Mouse (Mus musculus) adrenal gland, postnatal 25 days (tissue): ENCODE measurements at regions not wholly inside any gene's neighbourhood (a gene's known extent, or its start where the extent isn't known, plus 50 kb on each side); places are given as distances from the start of the nearest gene placed in this dataset.

Source experiments
- DNase-seq: peaks from one replicate; pipeline ENCODE4 v3.0.0; 2021; ENCODE audit warnings: mixed read lengths

DNA sequence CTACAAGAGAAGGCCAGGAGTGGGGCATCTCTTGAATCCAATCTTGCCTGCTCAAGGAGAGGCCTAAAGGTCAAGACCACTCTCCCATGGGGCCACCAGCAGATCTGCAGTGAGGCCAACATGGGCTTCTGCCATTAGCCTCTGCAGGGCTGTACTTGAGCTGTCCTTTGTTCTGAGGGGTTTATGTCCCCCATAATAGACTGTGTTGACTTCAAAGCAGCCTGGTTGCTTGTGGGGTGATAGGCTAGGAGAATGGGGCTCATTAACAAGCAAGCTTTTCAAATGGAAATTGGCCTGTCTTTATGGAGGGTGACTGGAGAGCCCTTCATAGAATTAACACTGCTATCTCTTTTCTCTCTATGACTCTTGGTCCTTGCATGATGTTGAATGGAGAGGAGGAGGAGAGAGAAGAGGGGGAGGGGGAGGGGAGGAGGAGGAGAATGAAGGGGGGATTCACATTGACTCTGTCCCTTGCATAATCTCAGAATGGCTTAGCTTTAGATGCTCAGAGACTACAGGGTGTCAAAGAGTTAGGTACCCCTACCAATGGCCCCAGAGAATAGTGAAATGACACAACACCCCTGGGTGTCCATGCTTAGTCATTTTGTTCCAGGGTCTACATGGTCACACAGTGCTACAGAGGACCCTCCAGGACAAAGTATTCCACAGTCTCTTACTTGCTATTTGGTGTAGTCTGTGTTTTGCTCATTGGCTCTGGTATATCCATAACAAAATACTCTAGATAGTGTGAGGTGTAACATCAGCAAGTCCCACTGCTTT, 352.3 kb upstream of the Mgmt start:
- DNase-seq: no peak

- no peak for DNase-seq
Measured at GRCm38 (mm10) chr7:136542896-136543295, 351.5 kb upstream of the Mgmt start.

DNA sequence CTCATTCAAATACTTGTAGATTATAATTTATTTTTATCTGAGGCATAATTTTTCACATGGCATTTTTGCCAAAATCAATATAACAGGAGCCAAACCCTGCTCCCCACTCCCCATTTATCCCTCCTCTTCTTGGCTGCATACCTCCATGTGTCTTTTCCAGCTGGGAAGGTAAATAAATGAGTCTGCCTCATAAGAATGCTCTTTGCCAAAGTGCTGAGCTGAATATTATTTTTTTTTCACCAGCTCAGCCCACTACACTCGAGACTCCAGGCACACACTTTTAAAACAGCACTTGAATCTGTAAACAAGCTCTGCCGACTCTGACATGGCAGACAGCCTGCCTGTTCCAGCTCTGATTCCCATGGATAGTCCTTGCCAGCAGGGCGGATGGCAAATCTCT, 346.6 kb upstream of the Mgmt start:
- no peak for DNase-seq

DNA sequence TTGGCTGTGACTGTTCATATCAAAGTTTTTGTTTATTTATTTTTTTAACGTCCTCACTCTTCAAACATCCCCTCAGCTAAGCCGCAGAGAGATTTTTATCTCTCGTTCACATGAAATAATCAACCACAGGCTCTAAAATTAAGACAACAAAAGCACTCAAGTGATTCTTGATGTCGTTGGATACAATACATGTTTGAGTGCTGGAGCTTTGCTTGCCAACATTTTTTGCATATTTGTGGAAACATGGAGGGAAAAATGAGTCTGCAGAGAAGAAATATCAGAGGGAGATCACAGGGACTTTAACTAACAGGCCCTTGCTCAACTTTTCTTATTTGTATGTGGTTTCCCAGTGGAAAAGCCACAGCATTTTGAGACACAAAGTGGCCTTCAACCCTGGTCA, 338.0 kb upstream of the Mgmt start:
- no peak for DNase-seq

- DNase-seq: no peak
Measured at GRCm38 (mm10) chr7:136559536-136559935, 334.9 kb upstream of the Mgmt start.

DNA sequence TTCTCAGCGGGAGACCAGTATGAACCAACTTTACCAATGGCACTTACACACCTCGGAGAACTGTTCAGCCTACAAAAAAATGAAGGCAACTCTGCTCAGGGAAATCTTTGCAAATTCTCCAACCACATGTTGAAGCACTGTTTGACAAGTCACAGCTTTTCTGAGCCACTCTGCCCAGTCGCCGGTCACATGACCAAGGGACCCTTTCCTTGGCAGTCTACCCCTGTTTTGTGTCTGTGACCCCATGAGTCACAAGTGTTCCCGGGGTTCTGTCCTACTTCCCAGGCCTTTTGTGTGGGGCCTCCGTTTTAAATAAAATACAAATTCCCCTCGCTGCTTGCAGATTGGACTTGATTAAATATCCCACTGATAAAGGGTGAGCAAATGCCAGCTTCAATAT, 323.5 kb upstream of the Mgmt start:
- DNase-seq: no peak

DNA sequence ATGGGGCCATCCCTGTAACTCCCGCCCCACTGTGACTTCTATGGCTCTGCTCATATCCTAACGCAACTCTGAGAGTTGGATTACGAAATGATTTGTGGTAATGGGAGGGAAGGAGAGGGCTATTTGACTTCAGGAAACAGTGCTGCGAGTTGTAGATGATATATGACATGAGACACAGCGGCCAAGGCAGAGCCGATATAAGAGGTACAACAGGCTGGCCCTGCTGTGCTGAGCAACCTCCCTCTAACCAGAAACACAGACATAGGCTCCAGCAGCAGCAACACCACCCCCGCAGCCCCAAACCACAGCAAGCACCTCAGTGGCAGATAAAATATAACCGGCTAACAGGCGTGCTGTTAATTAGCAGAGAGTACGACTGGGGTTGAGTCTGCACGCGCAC, 312.5 kb upstream of the Mgmt start:
- no peak for DNase-seq

DNA sequence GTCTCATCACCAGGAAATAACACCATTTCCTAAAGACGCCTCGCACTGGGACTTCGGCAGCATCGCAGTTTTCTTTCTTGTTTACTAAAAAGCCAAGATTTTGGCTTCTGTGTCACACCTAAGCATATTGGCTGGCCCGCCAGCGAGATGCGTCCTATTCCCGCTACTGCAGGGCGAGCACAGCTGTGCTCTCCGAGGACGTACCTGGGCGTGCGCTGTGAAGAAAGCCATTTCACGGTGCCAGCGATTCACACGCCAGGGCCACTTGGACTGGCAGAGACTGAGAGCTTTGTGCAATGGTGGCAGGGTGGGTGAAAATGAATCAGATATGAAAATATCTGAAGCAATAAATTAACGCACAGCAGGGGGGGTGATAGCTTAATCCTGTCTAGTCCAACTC, 310.1 kb upstream of the Mgmt start:
- no peak for DNase-seq

GRCm38 (mm10) chr7:136588491-136588890, 305.9 kb upstream of the Mgmt start:
- no peak for DNase-seq

DNA sequence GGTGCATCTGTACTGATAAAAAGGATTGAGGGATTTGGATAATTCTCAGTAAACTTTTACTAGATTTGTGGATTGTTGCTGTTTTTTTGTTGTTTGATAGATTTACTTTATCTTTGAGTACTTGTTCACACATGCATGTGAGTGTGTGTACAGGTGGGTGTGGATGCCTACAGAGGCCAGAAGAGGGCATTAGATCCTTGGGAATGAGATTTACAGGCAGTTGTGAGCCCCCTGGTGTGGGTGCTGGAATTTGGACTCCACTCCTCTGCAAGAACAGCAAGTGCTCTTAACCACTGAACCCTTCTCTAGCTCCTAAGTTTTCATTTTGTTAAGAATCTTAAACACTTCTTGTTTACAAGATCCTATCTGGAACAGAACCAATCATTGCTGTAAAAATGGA, 303.5 kb upstream of the Mgmt start:
- no peak for DNase-seq

GRCm38 (mm10) chr7:136607278-136608120, 286.9 kb upstream of the Mgmt start:
- no peak for DNase-seq

GRCm38 (mm10) chr7:136613496-136613895, 280.9 kb upstream of the Mgmt start:
- peak; percentile 12 for DNase-seq

GRCm38 (mm10) chr7:136624496-136624895, 269.9 kb upstream of the Mgmt start:
- DNase-seq: no peak

- DNase-seq: peak; percentile 26
Measured at GRCm38 (mm10) chr7:136631089-136631488, 263.3 kb upstream of the Mgmt start.

DNA sequence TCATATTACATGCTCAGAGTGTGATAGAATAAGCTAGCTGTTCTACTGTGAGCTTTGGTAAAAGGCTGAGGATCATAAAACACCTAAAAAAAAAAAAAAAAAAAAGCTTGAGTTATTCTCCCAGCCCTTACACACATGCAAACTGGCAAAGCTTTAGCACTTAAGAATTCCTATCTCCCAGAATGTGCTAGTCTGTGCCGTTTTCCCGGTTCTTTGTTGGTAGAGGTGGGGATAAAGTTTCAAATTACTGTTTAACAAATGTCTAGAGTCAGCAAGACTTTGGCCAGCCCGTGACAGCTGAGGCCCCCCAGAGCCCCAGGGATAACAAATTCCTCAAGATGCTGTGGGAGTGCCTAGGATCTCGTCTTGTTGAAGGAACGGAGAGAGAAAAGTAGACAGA, 254.3 kb upstream of the Mgmt start:
- no peak for DNase-seq

GRCm38 (mm10) chr7:136640771-136641170, 253.6 kb upstream of the Mgmt start:
- DNase-seq: no peak

GRCm38 (mm10) chr7:136649796-136650195, 244.6 kb upstream of the Mgmt start:
- DNase-seq: no peak

DNA sequence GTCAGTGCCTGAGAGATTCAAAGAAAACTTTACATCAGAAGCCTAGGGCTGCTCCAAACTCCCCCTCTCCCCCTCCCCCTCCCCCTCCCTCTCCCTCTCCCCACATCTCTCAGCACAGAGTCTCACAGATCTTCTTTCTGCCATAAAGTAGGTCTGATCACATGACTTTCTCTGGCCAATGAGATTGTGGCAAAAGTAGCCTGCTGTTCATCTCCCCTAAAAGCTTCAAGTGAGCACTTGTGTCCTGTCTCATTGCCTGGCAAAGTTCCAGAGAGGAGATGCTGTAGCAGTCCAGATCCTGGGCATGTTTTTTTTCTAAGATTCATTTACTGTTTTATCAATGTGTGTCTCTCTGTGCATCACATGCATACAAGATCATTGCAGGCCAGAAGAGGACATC, 234.5 kb upstream of the Mgmt start:
- no peak for DNase-seq

DNA sequence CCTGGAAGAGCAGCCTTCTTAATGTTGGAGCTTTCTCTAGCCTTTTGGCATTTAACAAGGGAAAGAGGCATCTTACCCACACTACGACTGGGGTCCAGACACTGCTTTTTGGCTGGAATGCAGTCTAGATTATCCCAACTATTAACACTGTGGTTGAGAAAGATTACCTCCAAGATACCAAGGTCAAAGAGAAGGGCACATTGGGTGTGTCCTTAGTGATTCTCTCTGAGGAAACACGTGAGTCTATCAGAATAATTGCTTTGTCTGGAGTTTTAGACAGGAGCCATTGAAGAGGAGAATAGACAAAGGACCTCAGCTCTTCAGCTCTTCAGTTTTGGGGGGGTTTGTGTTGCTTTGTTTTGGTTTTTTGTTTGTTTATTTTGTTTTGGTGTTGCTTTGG, 234.0 kb upstream of the Mgmt start:
- no peak for DNase-seq

DNA sequence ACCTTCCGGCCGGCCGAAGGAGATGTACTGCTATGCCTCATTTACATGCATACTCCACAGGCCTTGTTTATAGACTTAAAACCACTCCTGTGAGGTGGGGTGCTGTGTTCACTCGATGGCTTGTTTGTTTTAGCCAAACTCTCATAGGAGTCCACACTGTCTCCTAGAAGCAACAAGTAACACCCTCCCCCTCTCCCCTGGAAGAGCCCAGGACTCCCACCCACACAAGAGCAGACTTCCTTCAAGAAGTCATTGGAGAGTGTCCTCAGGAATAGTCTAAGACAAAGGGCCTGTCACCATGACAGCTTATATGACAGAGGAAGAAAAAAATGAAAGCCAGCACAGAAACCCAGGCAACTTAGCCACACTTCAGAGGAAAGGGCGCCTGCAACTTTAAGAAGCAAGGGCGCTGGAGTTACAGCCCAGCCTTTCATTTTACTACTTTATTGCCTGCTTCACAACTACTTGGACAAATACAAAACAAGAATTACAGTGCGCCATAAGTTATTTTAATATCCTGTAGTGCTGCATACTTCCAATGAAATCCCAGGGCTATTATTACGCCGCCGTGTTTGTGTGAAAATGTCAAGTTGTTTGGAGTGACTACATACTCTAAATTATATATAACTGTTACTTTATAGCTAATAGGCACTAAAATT, 229.9 kb upstream of the Mgmt start:
- no peak for DNase-seq

GRCm38 (mm10) chr7:136665901-136666300, 228.5 kb upstream of the Mgmt start:
- no peak for DNase-seq

DNA sequence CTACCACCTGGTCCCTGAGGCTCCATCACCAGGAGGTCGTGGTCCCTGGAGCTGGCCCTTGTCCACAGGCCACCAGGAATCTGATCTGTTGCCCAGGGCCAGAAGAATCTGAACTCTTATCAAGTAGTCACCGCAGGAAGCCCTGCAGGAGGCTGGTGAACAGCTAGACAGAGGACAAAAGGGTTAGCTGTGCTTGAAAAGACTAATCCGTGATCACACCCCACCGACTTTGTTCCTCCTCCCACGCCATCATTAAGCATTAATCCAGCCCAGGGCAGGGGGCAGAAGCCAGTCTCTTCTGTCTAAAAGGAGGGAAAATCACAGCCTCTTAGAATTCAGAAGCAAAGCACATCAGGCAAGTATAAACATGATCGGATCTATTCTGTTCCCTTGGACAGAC, 227.7 kb upstream of the Mgmt start:
- DNase-seq: no peak

- no peak for DNase-seq
Measured at GRCm38 (mm10) chr7:136670675-136671074, 223.7 kb upstream of the Mgmt start.
